Mouse (Mus musculus) neural tube, embryonic 11.5 days (tissue): Measurements from ENCODE around the gene Ubqln1. TPM values are rescaled to one million over a fixed set of nuclear protein-coding genes. Genes with fewer than 3 reads are reported as not detected.
A peak's percentile ranks its signal among the peaks of the same experiment; 100 is the strongest.
"Not testable (repeated sequence)": the region's sequence is repeated elsewhere in the genome, so short reads cannot be mapped to it uniquely, and the experiment has no call there.

Source experiments
- ATAC-seq: fragments of 200-750 bp; cut with Nextera tagmentation; 2 replicates; pipeline ENCODE4 v1.8.0; 2017; ENCODE audit warnings: moderate number of reproducible peaks, mild to moderate bottlenecking, moderate TSS enrichment, moderate library complexity; ENCODE audit not compliant: insufficient read depth, low FRiP score, low TSS enrichment
- DNase-seq: peaks from one replicate; pipeline ENCODE4 v3.0.0-alpha.2; 2015; ENCODE audit warnings: low spot score
- H3K27ac ChIP-seq: fragments of 300-500 bp; sonication (generic); 2 replicates; pipeline ENCODE4 v1.5.1; 2014; ENCODE audit warnings: low read depth, mild to moderate bottlenecking, low read length
- H3K27me3 ChIP-seq: fragments of 300-500 bp; sonication (generic); 2 replicates; pipeline ENCODE4 v1.6.1; 2014; ENCODE audit warnings: mild to moderate bottlenecking, low read length, mixed read lengths; ENCODE audit not compliant: control insufficient read depth, insufficient read depth
- H3K36me3 ChIP-seq: fragments of 300-500 bp; sonication (generic); 2 replicates; pipeline ENCODE4 v1.6.1; 2014; ENCODE audit warnings: mild to moderate bottlenecking, low read length, moderate library complexity, mixed read lengths; ENCODE audit not compliant: control insufficient read depth, insufficient read depth
- H3K4me1 ChIP-seq: fragments of 300-500 bp; sonication (generic); 2 replicates; pipeline ENCODE4 v1.6.1; 2014; ENCODE audit warnings: low read length, mixed read lengths; ENCODE audit not compliant: control insufficient read depth, insufficient read depth
- H3K4me2 ChIP-seq: fragments of 300-500 bp; sonication (generic); 2 replicates; pipeline ENCODE4 v1.6.1; 2014; ENCODE audit warnings: low read depth, mild to moderate bottlenecking, moderate library complexity
- H3K4me3 ChIP-seq: fragments of 300-500 bp; sonication (generic); 2 replicates; pipeline ENCODE4 v1.5.1; 2014; ENCODE audit warnings: low read depth, low read length
- H3K9ac ChIP-seq: fragments of 300-500 bp; sonication (generic); 2 replicates; pipeline ENCODE4 v1.6.1; 2014; ENCODE audit warnings: mild to moderate bottlenecking, low read length
- H3K9me3 ChIP-seq: fragments of 300-500 bp; sonication (generic); 2 replicates; pipeline ENCODE4 v1.6.1; 2016; ENCODE audit warnings: low read length; ENCODE audit not compliant: control insufficient read depth
- WGBS: fragments of 180-500 bp; shearing (Covaris S2); extraction: QIAGEN DNeasy Blood & Tissue Kit; methylation state at CpG from one replicate; pipeline ENCODE4 v1.1.7; 2014; 5-methylcytosine and 5-hydroxymethylcytosine counted together
- polyA plus RNA-seq: library from polyadenylated mRNA; unstranded; fragments of >200 nt; fragmentation: Nextera tagmentation; extraction: Ambion mirVana; gene quantifications from 2 replicates; pipeline ENCODE4 v1.2.1, GENCODE M21; 2014

The Ubqln1 gene
- polyA plus RNA-seq, 1 experiment from 2014 or later = 170 TPM

- Histone ChIP-seq H3K9me3 (no peaks in the 10 kb centered on the region), H3K27me3 (no peaks in the 10 kb centered on the region), H3K27ac (no peak overlapping the region), H3K4me3 (no peak overlapping the region), H3K9ac (no peak overlapping the region), H3K36me3 (peaks cover 8% of the 10 kb centered on the region), H3K4me1 (peaks cover 4% of the 10 kb centered on the region; the same call in 1 of the 2 replicates), H3K4me2 (no peak overlapping the region)
- WGBS = 85% methylated on average over 2 of the region's 2 CpGs
- no peak for DNase-seq
- no peak for ATAC-seq
Observed at GRCm38 (mm10) chr13:58156031-58156430, 59.4 kb downstream of the Ubqln1 start.

- no peaks in the 10 kb centered on the region for H3K27me3 ChIP-seq
- H3K9ac ChIP-seq = no peak overlapping the region
- no peak overlapping the region for H3K4me2 ChIP-seq
- H3K9me3 ChIP-seq = no peaks in the 10 kb centered on the region
- WGBS = 83% methylated on average over 11 of the region's 11 CpGs
- no peak for ATAC-seq
- no peak overlapping the region for H3K27ac ChIP-seq
- no peaks in the 10 kb centered on the region for H3K36me3 ChIP-seq
- no peaks in the 10 kb centered on the region for H3K4me1 ChIP-seq
- no peak overlapping the region for H3K4me3 ChIP-seq
- DNase-seq = no peak
Observed at GRCm38 (mm10) chr13:58150442-58150841, 65.0 kb downstream of the Ubqln1 start.

GRCm38 (mm10) chr13:58149629-58150028, 65.8 kb downstream of the Ubqln1 start:
- WGBS = 87% methylated on average over 3 of the region's 3 CpGs
- Histone ChIP-seq H3K4me2 (no peak overlapping the region), H3K27me3 (no peaks in the 10 kb centered on the region), H3K36me3 (no peaks in the 10 kb centered on the region), H3K4me3 (no peak overlapping the region), H3K9ac (no peak overlapping the region), H3K4me1 (no peaks in the 10 kb centered on the region), H3K27ac (no peak overlapping the region), H3K9me3 (no peaks in the 10 kb centered on the region)
- DNase-seq (no peak), ATAC-seq (no peak)

GRCm38 (mm10) chr13:58149033-58149558, 66.4 kb downstream of the Ubqln1 start:
- Histone ChIP-seq H3K4me3 (peak overlapping the region; percentile 33), H3K36me3 (no peaks in the 10 kb centered on the region), H3K27me3 (no peaks in the 10 kb centered on the region), H3K4me2 (peak overlapping the region; percentile 64), H3K9me3 (no peaks in the 10 kb centered on the region), H3K27ac (no peak overlapping the region), H3K4me1 (no peaks in the 10 kb centered on the region), H3K9ac (no peak overlapping the region)
- DNase-seq = no peak
- ATAC-seq = peak; percentile 45; the same call in 1 of the 2 replicates
- WGBS = 51% methylated on average over 5 of the region's 5 CpGs

GRCm38 (mm10) chr13:58148256-58148831, 67.1 kb downstream of the Ubqln1 start:
- Histone ChIP-seq H3K27ac (no peak overlapping the region), H3K4me2 (peak overlapping the region; percentile 64), H3K9ac (peak overlapping the region; percentile 41; the same call in 1 of the 2 replicates), H3K27me3 (no peaks in the 10 kb centered on the region), H3K4me3 (peak overlapping the region; percentile 33), H3K9me3 (no peaks in the 10 kb centered on the region), H3K36me3 (no peaks in the 10 kb centered on the region), H3K4me1 (no peaks in the 10 kb centered on the region)
- WGBS = under 1% methylated on average over 17 of the region's 17 CpGs
- peak; percentile 67 for ATAC-seq
- DNase-seq = peak; percentile 87

- ATAC-seq (no peak), DNase-seq (no peak)
- no peaks in the 10 kb centered on the region for H3K4me1 ChIP-seq
- no peak overlapping the region for H3K4me2 ChIP-seq
- H3K36me3 ChIP-seq = no peaks in the 10 kb centered on the region
- WGBS = 79% methylated on average over 1 of the region's 1 CpGs
- no peaks in the 10 kb centered on the region for H3K27me3 ChIP-seq
- no peak overlapping the region for H3K27ac ChIP-seq
- H3K4me3 ChIP-seq = no peak overlapping the region
- H3K9ac ChIP-seq = no peak overlapping the region
- H3K9me3 ChIP-seq = no peaks in the 10 kb centered on the region
Observed at GRCm38 (mm10) chr13:58147760-58148159, 67.7 kb downstream of the Ubqln1 start.

- not testable (repeated sequence) for ATAC-seq
Observed at GRCm38 (mm10) chr13:58146603-58147002, 68.8 kb downstream of the Ubqln1 start.

GRCm38 (mm10) chr13:58131692-58132091, 83.8 kb downstream of the Ubqln1 start:
- 44% methylated on average over 3 of the region's 3 CpGs for WGBS
- H3K9ac ChIP-seq = no peak overlapping the region
- no peaks in the 10 kb centered on the region for H3K36me3 ChIP-seq
- H3K4me2 ChIP-seq = no peak overlapping the region
- DNase-seq (no peak), ATAC-seq (no peak)
- no peaks in the 10 kb centered on the region for H3K27me3 ChIP-seq
- H3K27ac ChIP-seq = no peak overlapping the region
- 0 out of 2 replicates have a peak, but pooled peaks cover 5% of the 10 kb centered on the region for H3K4me1 ChIP-seq
- H3K4me3 ChIP-seq = no peak overlapping the region
- H3K9me3 ChIP-seq = no peaks in the 10 kb centered on the region

More at GRCm38 (mm10) chr13:58146603-58147002, 68.8 kb downstream of the Ubqln1 start:
- H3K4me2 ChIP-seq, H3K4me1 ChIP-seq, H3K27ac ChIP-seq, H3K9me3 ChIP-seq, H3K9ac ChIP-seq, H3K4me3 ChIP-seq, H3K36me3 ChIP-seq, H3K27me3 ChIP-seq, DNase-seq: not testable (repeated sequence)
- WGBS = 95% methylated on average over 8 of the region's 8 CpGs

- Histone ChIP-seq H3K9me3 (no peaks in the 10 kb centered on the region), H3K36me3 (no peaks in the 10 kb centered on the region), H3K27ac (peak overlapping the region; percentile 100), H3K4me2 (peak overlapping the region; percentile 57), H3K9ac (peak overlapping the region; percentile 100), H3K4me1 (peaks cover 10% of the 10 kb centered on the region), H3K4me3 (peak overlapping the region; percentile 99), H3K27me3 (no peaks in the 10 kb centered on the region)
- 32% methylated on average over 4 of the region's 4 CpGs for WGBS
- ATAC-seq (no peak), DNase-seq (no peak)
Observed at GRCm38 (mm10) chr13:58129687-58130246, 85.7 kb downstream of the Ubqln1 start.
